Mouse (Mus musculus) lung, postnatal 0 days (tissue): ENCODE data around the gene Acaa1b. TPM values are rescaled to one million over a fixed set of nuclear protein-coding genes. Genes with fewer than 3 reads are reported as not detected.
A peak's percentile ranks its signal among the peaks of the same experiment; 100 is the strongest.

Experiments used
- ATAC-seq: fragments of 200-750 bp; cut with Nextera tagmentation; 2 replicates; pipeline ENCODE4 v1.8.0; 2017; ENCODE audit warnings: moderate library complexity
- DNase-seq: peaks from one replicate; pipeline ENCODE4 v3.0.0-alpha.2; 2016; ENCODE audit warnings: low spot score
- H3K27ac ChIP-seq: fragments of 300-500 bp; sonication (generic); 2 replicates; pipeline ENCODE4 v1.5.1; 2014; ENCODE audit warnings: antibody characterized with exemption, mild to moderate bottlenecking, low read length, mixed read lengths
- H3K27me3 ChIP-seq: fragments of 300-500 bp; sonication (generic); replicated peaks from 2 replicates; pipeline ENCODE4 v1.6.1; 2014; ENCODE audit warnings: low read length, mixed read lengths; ENCODE audit not compliant: insufficient read depth
- H3K36me3 ChIP-seq: fragments of 300-500 bp; sonication (generic); 2 replicates; pipeline ENCODE4 v1.6.1; 2014; ENCODE audit warnings: low read length, mixed read lengths; ENCODE audit not compliant: insufficient read depth
- H3K4me1 ChIP-seq: fragments of 300-500 bp; sonication (generic); 2 replicates; pipeline ENCODE4 v1.6.1; 2014; ENCODE audit warnings: antibody characterized with exemption, low read depth, low read length, mixed read lengths; ENCODE audit not compliant: insufficient read depth
- H3K4me2 ChIP-seq: fragments of 300-500 bp; sonication (generic); replicated peaks from 2 replicates; pipeline ENCODE4 v1.6.1; 2014; ENCODE audit warnings: low read depth, mild to moderate bottlenecking, low read length, moderate library complexity, mixed read lengths
- H3K4me3 ChIP-seq: fragments of 300-500 bp; sonication (generic); 2 replicates; pipeline ENCODE4 v1.5.1; 2014; ENCODE audit warnings: low read depth, low read length
- H3K9ac ChIP-seq: fragments of 300-500 bp; sonication (generic); replicated peaks from 2 replicates; pipeline ENCODE4 v1.6.1; 2014; ENCODE audit warnings: low read depth, mild to moderate bottlenecking
- H3K9me3 ChIP-seq: fragments of 300-500 bp; sonication (generic); 2 replicates; pipeline ENCODE4 v1.6.1; 2016; ENCODE audit warnings: low read length, mixed read lengths
- CTCF ChIP-seq: IDR thresholded peaks from 2 replicates; pipeline ENCODE4 v1.5.1; 2016; ENCODE audit warnings: antibody characterized with exemption, mild to moderate bottlenecking
- EP300 ChIP-seq: IDR thresholded peaks from 2 replicates; pipeline ENCODE4 v1.6.1; 2016; ENCODE audit warnings: antibody characterized with exemption, mild to moderate bottlenecking, control low read depth
- WGBS: fragments of 180-500 bp; shearing (Covaris S2); extraction: QIAGEN DNeasy Blood & Tissue Kit; methylation state at CpG from one replicate; pipeline ENCODE4 v1.1.7; 2014; 5-methylcytosine and 5-hydroxymethylcytosine counted together
- polyA plus RNA-seq: library from polyadenylated mRNA; unstranded; fragments of >200 nt; fragmentation: Nextera tagmentation; extraction: Ambion mirVana; gene quantifications from 2 replicates; pipeline ENCODE4 v1.2.1, GENCODE M21; 2015

The Acaa1b gene
- polyA plus RNA-seq, 1 experiment from 2014 or later: 7.0 TPM

DNA sequence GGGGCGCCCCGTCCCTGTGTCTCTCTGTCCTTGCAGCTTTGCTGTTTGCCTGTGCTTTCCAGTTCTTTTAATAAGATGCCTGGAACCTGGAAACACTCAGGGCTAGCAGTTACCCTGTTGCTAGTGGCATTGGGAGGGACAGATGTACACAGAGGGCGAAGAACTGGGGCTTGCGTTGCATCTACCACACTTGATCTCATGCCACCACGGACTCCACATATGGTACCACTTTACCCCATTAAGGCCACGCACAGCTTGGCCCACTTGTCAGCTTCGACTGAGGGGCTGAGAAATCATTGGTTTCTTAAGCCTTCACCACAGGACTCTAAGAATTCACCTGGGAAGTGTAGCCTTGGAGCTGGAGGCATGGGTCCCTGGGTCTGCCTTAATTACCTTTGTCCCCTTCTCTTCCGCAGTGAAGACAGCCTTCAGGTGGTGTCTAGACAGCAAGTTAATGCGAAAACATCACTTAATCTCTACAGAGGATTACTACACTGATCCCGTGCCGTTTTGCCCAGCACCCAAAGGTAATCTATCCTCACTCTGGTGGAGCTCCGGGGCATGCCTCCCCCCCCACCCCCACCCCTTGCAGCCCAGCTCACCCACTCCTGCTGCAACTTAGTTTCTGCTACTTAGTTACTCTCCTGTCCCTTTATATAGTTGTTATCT is 47.1 kb downstream of the Acaa1b start:
- Histone ChIP-seq H3K9me3 (no peaks in the 10 kb centered on the region), H3K36me3 (no peaks in the 10 kb centered on the region), H3K27me3 (no peaks in the 10 kb centered on the region), H3K4me3 (no peak overlapping the region), H3K9ac (no peak overlapping the region), H3K27ac (no peak overlapping the region), H3K4me2 (no peak overlapping the region), H3K4me1 (no peaks in the 10 kb centered on the region; the same call in 1 of the 2 replicates)
- 67% methylated on average over 12 of the region's 12 CpGs for WGBS
- no peak for DNase-seq
- ATAC-seq: no peak
- TF ChIP-seq CTCF: no peak
- TF ChIP-seq EP300: no peak

DNA sequence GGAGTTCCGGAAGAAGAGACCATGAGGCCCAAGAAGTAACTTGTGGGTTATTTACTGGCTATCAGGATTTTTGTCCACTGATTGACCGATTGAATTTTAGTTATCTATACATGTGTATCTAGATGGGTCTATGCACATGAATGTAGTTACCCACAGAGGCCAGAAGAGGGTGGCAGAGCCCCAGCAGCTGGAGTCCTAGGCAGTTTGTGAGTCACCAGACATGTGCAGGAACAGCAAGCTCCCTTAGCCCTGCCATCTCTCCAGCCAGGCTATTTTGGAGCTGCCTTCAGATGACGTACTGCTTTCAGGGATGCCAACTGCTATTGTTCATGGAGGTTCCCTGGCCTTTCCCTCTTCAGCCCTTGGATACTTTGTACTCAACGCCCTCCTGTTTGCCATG is 49.3 kb downstream of the Acaa1b start:
- Histone ChIP-seq H3K36me3 (no peaks in the 10 kb centered on the region), H3K9me3 (no peaks in the 10 kb centered on the region), H3K27ac (no peak overlapping the region), H3K9ac (no peak overlapping the region), H3K4me1 (no peaks in the 10 kb centered on the region; the same call in 1 of the 2 replicates), H3K27me3 (no peaks in the 10 kb centered on the region), H3K4me2 (no peak overlapping the region), H3K4me3 (no peak overlapping the region)
- DNase-seq: peak; percentile 34
- WGBS: 88% methylated on average over 4 of the region's 4 CpGs
- TF ChIP-seq EP300: no peak
- TF ChIP-seq CTCF: peak; percentile 48
- no peak for ATAC-seq

DNA sequence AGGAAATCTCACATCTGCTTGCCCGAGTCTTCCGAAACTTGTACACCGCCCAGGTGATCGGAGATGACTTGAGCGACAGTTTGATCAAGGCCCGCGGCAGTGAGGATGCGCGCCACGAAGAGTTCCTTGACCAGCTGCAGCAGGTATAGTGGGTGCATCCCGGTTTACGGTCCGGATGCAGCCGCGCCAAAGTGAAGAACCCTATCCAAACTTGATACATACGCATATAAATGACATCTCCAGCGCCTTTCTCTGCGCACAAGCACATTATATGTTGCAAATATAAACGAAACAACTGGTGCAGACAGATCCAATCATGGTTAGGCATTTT is 54.1 kb downstream of the Acaa1b start:
- Histone ChIP-seq H3K27me3 (no peaks in the 10 kb centered on the region), H3K9me3 (no peaks in the 10 kb centered on the region), H3K4me2 (peak overlapping the region; percentile 89), H3K27ac (no peak overlapping the region), H3K9ac (no peak overlapping the region), H3K4me3 (peak overlapping the region; percentile 60), H3K4me1 (no peaks in the 10 kb centered on the region; the same call in none of the 2 replicates), H3K36me3 (no peaks in the 10 kb centered on the region)
- 3% methylated on average over 19 of the region's 19 CpGs for WGBS
- ATAC-seq (no peak), DNase-seq (no peak)
- TF ChIP-seq CTCF: no peak
- TF ChIP-seq EP300: no peak

DNA sequence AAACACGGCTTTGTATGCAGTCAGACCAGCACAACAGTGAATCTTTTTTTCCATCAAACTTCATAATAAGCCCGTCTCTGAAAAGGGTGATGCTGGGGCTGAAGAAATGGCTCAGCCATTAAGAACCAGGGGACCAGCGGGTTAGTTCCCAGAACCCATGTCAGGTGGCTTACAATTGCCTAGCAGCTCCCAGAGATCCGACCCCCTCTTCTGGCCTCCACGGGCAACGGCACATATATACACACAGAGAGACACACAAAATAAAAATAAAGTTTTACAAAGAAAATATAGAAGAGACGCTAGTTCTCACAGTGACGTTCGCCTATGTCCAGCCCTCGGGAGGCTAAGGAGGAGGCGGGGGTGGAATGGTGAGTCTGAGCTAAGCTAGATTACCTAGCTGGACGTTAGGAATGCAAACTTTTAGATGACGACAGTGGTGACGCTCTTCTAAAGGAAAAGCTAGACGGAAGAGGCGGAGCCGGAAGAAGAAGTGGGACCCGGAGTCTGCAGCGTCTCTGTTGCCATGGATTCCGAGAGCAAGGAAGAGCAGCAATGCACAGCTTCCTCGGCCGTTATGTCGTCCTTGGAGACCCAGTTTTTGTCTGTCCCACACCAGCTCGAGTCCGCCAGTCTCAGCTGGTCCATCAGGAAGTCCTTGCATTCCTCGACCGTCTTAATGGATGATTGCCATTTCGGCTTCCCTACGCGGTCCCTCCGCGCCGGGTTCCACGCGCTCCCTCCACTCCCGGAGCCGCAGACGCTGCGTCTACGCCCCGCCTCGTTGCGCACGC is 54.7 kb downstream of the Acaa1b start, which contains the start of gene Dlec1:
Dlec1 (plus strand) TSS at position 487 of the 791 bp plus-strand sequence.
- H3K27me3 ChIP-seq: no peaks in the 10 kb centered on the region
- H3K36me3 ChIP-seq: no peaks in the 10 kb centered on the region
- H3K4me2 ChIP-seq: peak within 1 kb of the TSS; percentile 89
- DNase-seq (peak; percentile 98), ATAC-seq (peak; percentile 93)
- no peak within 1 kb of the TSS; the same call in 1 of the 2 replicates for H3K27ac ChIP-seq
- H3K4me1 ChIP-seq: no peaks in the 10 kb centered on the region; the same call in none of the 2 replicates
- no peak within 1 kb of the TSS for H3K9ac ChIP-seq
- H3K9me3 ChIP-seq: no peaks in the 10 kb centered on the region
- TF ChIP-seq EP300 (no peak), CTCF (peak; percentile 43)
- 2% methylated on average over 44 of the region's 44 CpGs for WGBS
- peak within 1 kb of the TSS; percentile 60 for H3K4me3 ChIP-seq

DNA sequence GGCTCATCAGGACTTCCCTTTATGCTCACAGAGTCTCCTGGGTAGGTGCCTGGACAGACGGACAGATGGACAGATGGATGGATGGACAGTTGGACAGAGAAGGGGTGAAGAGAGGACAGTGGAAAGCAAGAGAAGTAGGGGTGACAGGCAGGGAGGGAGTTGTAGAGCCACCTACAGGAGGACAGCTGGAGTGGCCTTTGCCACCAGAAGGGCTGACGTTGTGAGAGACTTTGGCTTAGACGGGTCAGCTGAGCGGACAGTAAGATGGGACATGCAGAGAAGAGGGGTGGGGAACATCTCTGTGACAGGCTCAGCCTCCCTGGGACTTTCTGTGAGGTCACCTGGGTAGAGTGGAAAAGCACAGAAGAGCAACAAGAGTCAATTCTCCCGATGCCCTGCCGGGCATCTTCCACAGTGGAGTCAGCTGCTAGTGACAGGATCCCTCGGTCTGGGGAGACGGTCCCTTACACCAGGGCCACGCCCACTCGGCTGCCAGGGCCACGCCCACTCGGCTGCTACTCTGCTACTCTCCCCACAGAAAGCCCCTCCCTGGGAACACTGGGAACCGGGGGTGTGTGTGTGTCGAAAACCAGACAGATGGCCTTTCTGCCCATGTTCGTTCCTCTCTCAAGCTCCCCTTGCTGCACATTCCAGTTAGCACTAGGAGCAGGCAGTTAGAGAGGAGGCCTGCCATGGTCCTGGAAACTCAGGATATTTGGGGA is 56.6 kb downstream of the Acaa1b start:
- no peaks in the 10 kb centered on the region; the same call in none of the 2 replicates for H3K4me1 ChIP-seq
- ATAC-seq: no peak
- H3K9me3 ChIP-seq: no peaks in the 10 kb centered on the region
- no peaks in the 10 kb centered on the region for H3K27me3 ChIP-seq
- H3K27ac ChIP-seq: no peak overlapping the region
- H3K36me3 ChIP-seq: no peaks in the 10 kb centered on the region
- 10% methylated on average over 15 of the region's 15 CpGs for WGBS
- no peak overlapping the region for H3K4me3 ChIP-seq
- no peak overlapping the region for H3K4me2 ChIP-seq
- H3K9ac ChIP-seq: no peak overlapping the region
- DNase-seq: no peak
- TF ChIP-seq EP300 (no peak), CTCF (0 out of 2 replicates have a peak, but pooled peaks have one; percentile 17)

Other genes starting within 250 kb of the Acaa1b start
- 27.8 and 29.9 TPM in 2 replicates for gene Ctdspl, start 230.6 kb downstream of the Acaa1b start, polyA plus RNA-seq
- 16.6 and 20.0 TPM in 2 replicates for gene Vill, start 104.3 kb downstream of the Acaa1b start, polyA plus RNA-seq
- 9.1 and 10.4 TPM in 2 replicates for gene Plcd1, start 63.6 kb downstream of the Acaa1b start, polyA plus RNA-seq
- gene Dlec1, start 54.6 kb downstream of the Acaa1b start, polyA plus RNA-seq: 0.57 and 0.64 TPM in 2 replicates
- gene Gm47289, start 2.1 kb upstream of the Acaa1b start, polyA plus RNA-seq: not detected in 2 replicates
- not detected in 2 replicates for gene Slc22a13, start 52.0 kb upstream of the Acaa1b start, polyA plus RNA-seq
- 6.6 and 8.0 TPM in 2 replicates for gene Oxsr1, start 165.3 kb upstream of the Acaa1b start, polyA plus RNA-seq
- gene Acaa1a, start 182.6 kb upstream of the Acaa1b start, polyA plus RNA-seq: 114 and 128 TPM in 2 replicates
- gene Myd88, start 184.3 kb upstream of the Acaa1b start, polyA plus RNA-seq: 50.3 and 61.3 TPM in 2 replicates
- 2.0 and 2.2 TPM in 2 replicates for gene Xylb, start 200.3 kb upstream of the Acaa1b start, polyA plus RNA-seq
- 0.17 TPM in 1 of 2 replicates, not detected in the other for gene Slc22a14, start 208.5 kb upstream of the Acaa1b start, polyA plus RNA-seq
- 15.6 TPM in 2 replicates for gene Acvr2b, start 245.0 kb upstream of the Acaa1b start, polyA plus RNA-seq